Mouse (Mus musculus): ENCODE measurements around the gene Tob2.

Tob2 gene

DNA sequence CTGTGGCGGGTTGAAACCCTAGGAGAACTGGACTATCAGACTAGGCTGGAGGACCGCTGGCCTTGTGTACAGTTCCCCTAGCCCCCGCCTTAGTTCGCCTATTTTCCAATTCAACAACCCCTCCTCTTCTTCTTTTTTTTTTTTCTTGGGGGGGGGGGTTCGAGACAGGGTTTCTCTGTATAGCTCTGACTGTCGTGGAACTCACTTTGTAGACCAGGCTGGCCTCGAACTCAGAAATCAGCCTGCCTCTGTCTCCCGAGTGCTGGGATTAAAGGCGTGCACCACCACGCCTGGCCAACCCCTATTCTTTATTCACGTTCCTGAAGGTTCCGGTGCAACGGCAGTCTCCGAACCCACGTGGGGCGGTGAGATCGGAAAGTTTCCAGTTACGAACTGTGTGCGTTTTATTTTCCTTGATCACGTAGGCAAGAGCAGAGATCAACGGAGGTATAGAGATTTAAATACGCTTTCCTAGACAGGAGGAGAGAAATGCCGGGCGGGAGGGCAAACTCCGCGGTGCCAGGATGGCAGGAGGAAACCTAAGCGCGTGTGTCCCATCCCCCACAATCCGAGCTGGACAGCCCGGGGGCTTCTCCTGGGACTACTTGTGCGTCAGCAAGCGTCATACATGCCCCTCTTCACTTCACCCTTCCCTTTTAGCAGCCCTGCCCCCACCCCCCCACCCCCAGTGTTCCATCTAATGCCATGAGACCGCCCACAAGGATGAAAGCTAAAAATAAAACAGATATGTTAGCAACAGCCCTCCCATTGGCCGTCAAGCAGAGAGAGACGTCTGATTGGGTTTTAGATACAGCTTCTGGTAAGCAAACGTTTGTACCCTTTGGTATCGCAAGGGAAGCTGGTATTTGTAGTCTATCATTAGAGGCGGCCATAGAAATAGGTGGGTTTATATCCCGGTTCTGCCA, 997 bp upstream of the Tob2 start:
- DNase-seq: peak; percentile 81 to 84

DNA sequence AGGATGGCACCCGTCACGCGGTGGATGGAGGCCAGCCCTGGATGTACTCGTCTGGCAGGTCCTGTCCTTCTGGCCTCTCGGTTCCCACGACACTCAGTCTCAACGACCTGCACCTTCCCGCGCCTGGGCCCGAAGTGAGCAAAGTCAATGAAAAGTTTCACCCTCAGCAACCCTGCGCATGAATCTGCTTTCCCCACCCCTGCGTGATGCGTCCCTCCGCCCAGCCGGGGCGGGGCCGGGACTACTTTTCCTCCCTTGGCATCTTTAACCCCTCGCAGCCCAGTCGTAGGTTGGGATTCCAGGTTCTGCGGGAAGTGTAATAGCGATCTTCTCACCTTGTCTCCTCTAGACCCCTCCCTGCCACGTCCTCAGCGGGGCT, 469 bp downstream of the Tob2 start:
- DNase-seq: peak; percentile 93 to 97

DNA sequence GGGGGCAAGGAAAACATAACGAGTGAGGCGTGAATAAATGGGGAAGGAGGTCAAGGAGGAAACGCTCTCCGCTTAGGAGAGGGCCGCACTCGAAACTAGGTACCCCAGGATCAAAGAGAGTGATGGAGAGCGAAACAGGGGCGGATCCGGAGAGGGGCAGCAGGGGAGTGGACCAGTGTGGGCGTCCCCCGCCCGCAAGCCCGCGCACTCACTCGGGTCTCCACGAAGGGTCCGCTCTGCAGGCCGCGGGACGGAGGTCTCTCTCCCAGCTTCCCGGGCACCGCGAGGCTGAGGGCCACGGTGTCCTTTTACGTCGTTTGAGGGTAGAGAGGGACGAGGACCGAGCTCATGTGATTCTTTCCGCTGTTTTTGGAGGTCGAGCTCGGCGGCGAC, 876 bp downstream of the Tob2 start:
- DNase-seq: peak in 1 of 2 experiments; percentile 74

DNA sequence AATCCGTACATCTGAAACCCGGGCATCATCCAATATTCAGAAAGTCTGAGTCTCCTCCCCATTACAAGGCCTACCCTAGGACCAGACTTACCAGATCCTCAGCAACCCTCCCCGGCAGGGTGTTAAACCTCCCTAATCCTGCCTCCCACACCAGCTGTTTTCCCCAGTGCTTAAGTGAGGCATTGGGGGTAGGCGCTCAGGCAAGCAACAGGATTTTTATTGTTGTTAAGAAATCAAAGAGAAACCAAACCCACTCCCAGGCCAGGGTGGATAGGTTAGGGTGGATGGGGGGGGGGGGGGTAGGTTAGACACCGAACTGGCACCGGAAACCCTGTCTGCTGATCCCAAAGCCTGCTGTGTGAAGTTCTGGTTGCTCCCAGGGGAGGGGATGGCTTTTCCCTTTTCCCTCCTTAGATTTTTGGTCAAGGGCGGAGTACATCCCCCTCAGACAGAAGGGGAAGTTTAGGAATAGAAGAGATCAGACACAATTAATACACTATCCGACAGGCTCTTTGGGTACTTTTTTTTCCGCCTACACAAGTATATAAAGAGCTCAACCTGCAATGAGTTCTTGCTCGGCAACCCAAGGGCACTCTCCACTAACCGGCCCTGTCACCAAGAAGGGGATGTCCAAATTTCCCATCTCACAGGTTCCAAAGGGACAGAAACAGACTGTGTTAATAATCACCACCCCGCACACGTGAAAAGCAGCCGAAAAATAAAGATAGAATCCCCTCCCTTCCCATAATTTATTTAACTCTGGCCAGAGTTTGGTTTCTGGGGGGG, 1.5 kb downstream of the Tob2 start:
- peak; percentile 27 to 30 for DNase-seq

DNA sequence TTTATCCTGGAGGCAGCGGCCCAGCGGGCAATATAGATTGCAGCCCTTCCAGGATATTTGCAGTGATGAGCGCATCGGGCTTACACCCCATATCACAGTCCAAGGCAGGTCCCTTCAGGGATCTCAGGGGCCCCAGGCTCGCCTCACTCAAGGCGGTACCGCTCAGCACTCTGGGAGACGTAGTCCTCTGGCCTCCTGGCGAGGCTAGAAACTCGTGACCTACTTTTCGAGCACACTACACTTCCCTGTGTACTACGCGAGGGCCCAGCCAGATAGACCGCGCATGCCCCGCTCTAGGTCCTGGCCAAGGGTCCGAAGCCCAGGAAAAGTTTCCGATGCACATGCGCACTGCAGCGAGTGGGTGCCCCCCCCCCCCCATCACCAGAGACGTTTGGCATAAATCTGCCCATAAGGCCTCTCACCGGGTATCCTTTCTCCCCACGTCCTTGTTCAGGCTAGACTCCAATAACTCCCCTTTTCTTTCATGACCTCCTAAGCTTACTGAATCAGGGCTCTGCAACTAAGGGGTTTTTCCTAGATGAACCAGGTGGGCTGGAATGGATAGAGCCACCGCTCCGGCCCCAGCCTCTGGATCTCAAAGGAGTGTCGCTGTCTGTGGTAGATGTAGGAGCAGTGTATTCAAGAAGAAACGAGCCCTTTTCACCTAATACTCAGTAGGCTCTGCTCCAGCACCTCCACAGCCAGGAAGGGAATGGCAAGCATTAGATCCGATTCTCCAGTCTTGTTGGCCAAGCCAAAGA, 2.4 kb downstream of the Tob2 start:
- DNase-seq: peak; percentile 73 to 84

DNA sequence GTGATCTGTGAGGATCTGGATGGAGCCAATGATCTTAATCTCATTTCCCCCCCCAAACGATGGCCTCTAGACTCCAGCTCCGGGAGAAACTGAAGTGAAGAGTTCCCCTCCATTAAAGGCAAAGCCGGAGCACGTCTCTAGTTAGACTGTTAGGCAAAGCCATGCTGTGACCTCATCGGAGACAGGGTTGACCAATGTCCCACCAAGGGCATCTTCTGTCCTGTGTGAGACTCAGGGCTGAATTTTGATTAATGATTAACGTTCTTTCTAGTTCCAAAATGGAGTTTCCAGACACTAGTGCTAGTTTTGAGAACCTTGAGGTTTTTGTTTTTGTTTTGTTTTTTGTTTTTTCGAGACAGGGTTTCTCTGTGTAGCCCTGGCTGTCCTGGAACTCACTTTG, 5.5 kb downstream of the Tob2 start:
- DNase-seq: no peak

DNA sequence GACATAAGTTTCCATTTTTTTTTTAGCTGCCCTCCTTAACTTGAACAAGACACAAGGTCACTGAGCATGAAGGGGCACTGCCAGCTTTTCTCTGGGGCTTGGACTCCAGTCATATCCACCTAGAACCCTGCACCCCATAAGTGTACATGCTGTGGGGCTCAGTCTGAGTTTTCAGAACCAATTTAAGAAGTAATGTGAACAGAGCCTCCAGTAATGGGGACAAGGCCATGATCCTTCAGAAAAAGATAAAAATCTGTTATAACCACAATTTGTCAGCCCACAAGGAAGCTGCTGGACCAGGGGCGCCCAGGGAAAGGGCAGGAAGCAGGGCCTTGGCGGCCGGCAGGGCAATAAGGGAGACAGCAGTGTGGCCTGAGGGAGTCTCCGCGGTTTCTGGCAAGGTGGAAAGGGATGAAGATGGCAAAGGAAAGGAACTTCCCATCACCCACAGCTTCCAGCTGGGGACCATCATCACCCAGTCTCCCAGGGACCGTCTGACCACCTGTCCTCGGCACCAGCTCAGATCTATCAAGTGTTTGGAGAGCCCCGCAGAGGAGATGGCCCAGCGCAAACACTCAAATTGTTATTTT, 6.1 kb downstream of the Tob2 start:
- DNase-seq: no peak

DNA sequence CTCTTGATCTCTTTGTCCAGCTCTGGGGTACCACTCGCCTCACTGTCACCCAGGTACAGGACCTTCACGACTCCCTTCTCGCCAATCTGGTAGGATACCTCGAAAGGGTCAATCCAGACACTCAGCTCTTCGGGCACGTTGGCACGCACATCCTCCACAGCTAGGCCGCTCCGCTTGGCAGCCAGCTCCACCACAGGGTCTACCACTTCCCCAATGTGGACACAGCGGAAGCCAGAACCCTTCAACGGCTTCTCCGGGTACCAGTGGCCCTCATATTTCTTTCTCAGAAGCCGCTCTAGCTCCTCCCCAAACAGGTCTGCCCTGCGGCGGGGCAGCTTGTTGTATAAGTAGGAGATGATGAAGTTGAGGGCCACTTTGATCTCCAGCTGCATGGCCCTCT, 7.2 kb downstream of the Tob2 start:
- peak; percentile 33 to 40 for DNase-seq

DNA sequence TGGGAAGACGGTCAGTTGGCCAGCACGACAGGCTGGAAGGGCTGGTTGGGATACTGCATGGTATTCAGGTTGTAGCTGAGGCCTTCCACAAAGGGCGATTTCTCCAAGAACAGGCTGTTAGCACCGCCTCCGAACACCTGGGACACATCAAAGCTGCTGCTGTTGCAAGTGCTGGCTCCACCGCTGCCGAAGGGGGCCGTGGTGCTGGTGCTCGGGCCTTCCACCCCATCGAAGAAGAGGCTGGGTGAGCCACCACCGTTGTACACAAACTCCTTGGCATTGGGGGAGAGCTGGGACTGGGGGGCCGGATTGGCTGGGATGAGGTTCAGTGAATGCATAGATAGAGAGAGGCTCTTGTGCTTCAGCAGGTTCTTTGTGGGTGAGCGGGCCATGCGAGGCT, 7.9 kb downstream of the Tob2 start:
- DNase-seq: peak; percentile 47 to 67

DNA sequence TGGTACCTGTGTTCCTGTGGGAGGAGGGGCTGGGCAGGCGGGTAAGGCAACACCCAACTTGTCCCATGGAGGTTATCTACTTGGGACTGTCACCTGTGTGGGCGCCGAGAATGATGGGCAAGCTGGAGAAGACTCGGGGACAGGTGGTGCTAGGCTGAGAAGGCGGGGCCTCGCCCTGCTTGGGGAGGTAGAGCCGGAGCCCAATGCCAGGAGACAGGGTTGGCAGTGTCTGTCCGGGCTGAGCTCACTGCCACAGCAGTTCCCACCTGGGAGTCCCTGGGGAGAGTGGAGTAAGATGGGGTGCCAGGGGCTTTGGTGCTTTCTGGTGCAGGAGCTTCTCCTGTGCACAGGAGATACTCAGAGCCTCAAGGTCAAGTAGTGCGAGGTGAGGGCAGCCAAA, 9.5 kb downstream of the Tob2 start:
- DNase-seq: peak in 1 of 2 experiments; percentile 33

DNA sequence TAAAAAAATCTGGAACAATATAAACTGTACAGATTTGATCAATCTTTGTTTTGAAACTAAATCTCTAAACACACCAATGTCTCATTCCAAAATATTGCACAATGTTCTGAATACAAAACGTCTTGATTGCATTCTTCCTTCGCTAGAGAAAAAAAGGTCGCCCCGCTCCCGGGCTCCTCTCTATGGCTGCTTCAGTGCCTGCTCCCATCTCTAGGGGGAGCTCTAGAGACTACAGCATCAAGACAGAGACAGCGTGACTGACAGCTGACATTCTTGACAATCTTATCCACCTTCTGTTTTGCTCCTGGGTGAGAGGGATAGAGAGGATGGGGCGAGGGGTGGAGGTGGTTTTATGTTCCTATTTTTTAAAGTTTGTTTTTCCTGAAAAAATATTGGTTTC, 10.3 kb downstream of the Tob2 start:
- peak; percentile 70 to 71 for DNase-seq

DNA sequence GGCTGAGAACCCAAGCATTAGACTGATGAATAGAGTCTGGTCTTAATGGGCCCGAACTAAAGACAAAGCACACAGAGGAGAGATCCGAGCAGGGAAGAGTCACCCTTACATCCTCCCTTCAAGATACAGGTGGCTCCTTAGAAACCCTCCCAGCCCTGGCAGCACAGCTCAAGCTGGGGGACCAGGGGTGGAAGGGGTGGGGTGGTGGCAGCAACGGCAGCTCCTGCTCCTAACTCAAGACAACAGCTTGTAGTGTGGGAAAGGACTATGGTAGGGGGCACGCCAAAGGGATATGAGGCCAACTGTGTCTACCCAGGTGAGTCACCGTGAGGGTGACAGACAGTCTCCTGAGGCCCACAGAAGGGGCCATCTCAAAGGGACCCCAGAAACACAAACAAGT, 10.7 kb downstream of the Tob2 start:
- no peak for DNase-seq

DNA sequence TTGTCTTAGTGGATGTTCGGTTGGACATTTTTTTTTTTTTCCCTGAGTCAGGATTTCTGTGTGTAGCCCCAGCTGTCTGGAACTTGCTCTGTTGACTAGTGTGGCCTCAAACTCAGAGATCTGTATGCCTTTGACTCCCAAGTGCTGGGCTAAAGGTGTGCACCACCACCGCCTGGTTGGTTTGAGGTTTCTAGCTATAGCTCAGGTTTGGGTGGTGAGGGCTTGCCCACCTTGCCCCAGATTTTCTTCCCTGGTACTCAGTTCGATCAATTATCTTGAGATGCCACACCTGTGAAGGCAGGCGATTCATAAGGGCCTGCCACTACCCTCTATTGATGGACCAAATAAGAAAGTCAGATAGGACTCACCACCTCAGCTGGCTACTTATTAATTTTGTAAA, 11.4 kb downstream of the Tob2 start:
- no peak for DNase-seq

DNA sequence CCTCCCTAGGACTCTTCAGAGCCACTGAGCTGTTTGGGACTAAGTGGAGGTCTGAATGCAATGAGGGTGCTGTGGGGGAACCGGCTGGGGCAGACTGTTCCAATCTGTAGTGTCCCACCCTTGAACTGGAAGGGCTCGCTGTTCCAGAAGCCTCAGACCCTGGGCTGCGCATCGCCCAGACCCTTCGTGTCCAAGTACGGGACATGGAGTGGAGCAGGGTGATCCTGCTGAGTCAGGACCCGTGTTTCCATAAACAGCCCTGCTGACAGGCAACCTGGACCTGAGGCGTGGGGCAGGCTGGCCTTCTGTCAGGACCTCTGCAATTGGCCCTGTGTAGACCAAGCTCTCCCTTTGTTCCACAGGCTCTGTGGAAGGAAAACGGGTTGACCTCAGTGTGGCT, 11.8 kb downstream of the Tob2 start:
- no peak for DNase-seq

DNA sequence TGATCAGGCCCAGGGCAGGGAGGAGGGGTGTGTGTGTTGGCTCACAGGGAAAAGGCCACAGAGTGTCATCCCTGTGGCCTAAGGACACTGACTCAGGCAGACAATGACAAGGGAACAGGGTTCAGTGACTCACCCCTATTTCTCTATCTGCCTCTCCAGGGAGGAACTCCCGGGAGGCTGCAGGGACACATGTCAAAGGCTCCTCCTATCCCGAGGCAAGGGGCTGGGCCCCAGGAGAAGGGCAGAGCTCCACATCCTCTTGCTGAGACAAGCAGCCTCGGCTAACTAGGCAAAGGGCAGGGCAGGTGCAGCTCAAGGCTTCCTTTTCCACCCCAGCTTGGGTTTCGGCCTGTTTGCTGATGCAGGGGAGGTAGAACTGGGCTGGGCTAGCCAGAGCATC, 12.9 kb downstream of the Tob2 start:
- no peak for DNase-seq

DNA sequence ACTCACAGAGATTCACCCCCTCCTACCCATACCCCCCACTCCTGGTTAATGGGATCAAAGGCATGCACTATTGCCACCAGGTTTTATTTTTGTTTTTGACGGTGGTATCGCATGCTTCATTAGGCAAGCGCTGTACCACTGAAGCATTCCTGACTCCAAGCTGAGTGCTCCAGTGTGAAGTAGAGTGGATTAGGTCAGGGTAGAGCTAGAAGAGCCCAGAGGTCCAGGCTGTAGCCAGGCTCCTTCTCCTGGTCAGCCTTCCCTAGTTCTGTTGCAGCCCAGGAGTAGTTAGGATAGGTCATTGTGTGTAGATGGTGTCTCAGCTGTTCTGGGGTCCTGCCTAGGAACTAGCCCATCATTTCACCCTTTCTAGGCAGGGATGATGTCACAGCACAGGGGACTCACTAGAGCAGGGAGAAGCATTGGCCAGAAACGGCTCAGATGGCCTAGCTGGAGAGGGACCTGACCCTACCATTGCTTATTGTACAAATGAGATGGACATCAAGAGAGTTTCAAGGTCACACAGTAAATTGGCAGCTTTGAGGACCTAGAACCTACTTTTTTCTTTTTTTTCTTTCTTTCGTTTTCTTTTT, 13.5 kb downstream of the Tob2 start:
- DNase-seq: no peak

DNA sequence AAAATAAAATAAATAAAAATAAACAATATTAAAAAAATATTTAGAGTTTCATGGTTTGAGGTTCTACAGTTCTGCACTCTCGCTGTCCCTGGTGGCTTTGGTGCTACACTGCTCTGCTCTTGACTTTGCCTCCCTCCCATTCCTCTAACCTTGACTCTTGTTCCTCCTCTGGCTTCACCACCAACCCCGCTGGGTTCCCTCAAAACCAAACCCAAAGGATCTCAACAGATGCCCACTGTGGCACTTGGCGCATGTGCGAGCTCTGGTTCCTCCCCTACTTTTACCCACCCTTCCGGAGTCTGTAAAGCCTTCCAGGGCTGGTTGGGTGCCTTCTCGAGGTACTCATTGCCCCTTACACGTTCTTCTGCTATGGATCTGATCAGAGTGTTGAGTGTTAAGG, 16.3 kb downstream of the Tob2 start:
- DNase-seq: no peak

DNA sequence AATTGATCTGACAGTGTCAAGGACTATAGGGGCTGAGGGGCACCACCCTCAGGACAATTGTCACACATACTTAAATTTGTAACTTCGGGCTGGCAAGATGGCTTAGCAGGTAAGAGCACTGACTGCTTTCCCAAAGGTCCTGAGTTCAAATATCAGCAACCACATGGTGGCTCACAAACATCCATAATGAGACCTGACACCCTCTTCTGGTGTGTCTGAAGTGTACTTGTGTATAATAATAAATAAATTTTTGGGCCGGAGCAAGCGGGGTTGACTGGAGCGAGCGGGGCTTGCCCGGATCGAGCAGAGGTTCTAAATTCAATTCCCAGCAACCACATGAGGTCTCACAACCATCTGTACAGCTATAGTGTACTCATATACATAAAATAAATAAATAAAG, 18.3 kb downstream of the Tob2 start:
- DNase-seq: no peak

DNA sequence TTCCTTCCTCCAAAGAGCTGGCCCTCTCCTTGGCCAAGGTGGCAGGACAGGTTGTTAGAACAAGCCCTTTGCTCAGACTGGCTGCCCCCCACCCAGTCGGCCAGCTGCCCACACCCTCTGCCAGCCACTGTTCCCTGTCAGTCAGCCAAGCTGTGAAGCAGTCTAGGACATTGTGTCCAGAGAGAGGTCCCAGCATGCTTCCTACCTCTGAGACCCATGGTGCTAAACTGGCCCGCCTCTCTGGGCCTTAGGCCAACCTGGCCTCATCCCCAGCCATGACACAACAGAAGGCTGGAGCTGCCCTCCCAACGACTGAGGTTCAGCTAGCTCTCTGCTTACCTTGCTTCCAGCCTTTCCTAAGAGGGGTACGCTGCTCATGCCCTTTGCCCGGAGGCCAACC, 19.0 kb downstream of the Tob2 start:
- DNase-seq: no peak

DNA sequence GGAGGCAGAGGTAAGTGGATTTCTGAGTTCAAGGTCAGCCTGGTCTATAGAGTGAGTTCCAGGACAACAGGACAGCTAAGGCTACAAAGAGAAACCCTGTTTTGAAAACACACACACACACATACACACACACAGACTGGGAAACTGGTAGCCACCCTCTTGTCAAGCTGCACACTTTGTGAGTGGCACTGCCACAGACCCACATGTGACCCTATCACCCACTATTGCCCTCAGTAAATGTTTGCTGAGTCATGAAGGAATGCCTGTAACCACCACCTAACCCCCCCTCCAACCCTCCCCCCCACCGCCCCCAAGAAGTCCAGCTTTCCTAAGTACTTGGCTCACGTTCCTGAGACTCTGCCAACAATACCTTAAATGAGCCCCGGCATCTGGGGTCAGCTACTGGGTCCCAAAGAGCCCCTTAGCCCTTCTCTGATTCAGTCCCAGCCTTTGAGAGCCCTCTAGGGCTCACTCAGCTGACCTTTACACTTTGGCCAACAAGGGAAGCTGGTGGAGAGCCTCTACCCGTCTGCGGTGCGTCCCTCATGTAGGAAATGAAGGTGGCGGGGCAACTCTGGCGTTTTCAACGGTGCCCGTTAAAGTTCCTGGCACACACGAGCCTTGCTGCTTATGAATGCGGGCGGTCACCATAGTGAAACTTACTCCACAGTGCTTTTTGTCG, 19.9 kb downstream of the Tob2 start:
- DNase-seq: no peak

DNA sequence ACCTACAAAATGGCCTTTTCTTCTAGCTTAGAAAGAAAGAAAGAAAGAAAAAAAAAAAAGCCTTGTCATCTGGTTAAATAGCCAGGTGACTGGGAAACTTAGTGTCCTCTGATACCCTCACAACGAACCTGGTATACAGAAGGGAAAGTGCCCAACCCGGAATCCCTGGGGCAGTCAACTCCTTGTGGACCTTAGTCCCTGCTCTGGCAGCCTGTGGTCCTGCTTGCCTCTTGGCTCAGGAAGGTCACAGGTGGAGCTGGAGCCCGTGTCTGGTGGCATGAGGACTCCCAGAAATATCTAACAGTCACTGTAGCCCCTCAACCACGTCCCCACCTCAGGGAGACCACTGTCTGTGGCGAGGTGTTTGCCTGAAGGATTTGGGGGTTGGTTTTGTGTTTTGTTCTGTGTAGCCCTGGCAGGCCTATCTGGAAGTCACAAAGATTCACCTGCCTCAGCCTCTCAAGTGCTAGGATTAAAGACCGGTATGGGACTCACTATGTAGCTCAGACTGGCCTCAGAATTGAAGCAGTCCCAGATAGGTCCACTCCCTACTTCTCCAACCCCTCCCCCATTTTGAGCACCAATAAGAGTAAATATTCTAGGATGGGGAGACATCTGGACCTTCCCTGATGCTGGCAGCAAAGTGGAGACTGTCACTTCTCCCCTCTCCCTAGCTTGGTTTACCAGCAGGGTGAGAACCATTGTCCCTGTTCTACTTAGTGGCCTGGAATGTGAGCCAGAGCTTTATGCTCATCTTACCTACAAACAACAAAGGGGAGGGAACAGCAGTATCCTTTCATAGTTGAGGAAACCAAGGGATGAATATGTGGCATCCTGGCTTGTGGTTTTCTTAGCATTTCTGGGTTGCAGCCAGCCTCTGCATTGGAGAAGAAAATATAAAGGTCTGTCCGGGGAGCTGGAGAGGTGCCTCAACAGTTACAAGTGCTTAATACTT, 21.4 kb downstream of the Tob2 start:
- DNase-seq: no peak

All from thymus, postnatal 36 days (tissue).